Mouse (Mus musculus): ENCODE data around the gene Epha10.

The Epha10 gene

GRCm38 (mm10) chr4:124964912-124965599, 84.4 kb downstream of the Epha10 start:
- DNase-seq (ENCODE audit: low read depth in 2 of 2, low spot score in 2 of 2) = no peak

Measured in CD8-positive naive resting alpha-beta T cell, adult 2 months (primary cell).